Mouse (Mus musculus) liver, embryonic 16.5 days (tissue): ENCODE results near the gene Cdc25b. TPM values are rescaled to one million over a fixed set of nuclear protein-coding genes. Genes with fewer than 3 reads are reported as not detected.
"Not testable (repeated sequence)": the region's sequence is repeated elsewhere in the genome, so short reads cannot be mapped to it uniquely, and the experiment has no call there.

Source experiments
- ATAC-seq: fragments of 200-750 bp; cut with Nextera tagmentation; 2 replicates; pipeline ENCODE4 v1.8.0; 2017; ENCODE audit warnings: low read depth, mild to moderate bottlenecking, moderate number of reproducible peaks, moderate library complexity
- H3K27ac ChIP-seq: fragments of 300-500 bp; sonication (generic); 2 replicates; pipeline ENCODE4 v1.5.1; 2014; ENCODE audit warnings: mild to moderate bottlenecking, low read length
- H3K27me3 ChIP-seq: fragments of 300-500 bp; sonication (generic); 2 replicates; pipeline ENCODE4 v1.6.1; 2014; ENCODE audit warnings: low read depth, low read length, mixed read lengths; ENCODE audit not compliant: control insufficient read depth, insufficient read depth
- H3K36me3 ChIP-seq: fragments of 300-500 bp; sonication (generic); 2 replicates; pipeline ENCODE4 v1.6.1; 2014; ENCODE audit warnings: mild to moderate bottlenecking; ENCODE audit not compliant: control insufficient read depth, insufficient read depth
- H3K4me1 ChIP-seq: fragments of 300-500 bp; sonication (generic); 2 replicates; pipeline ENCODE4 v1.6.1; 2014; ENCODE audit warnings: low read depth, low read length, mixed read lengths; ENCODE audit not compliant: control insufficient read depth
- H3K4me2 ChIP-seq: fragments of 300-500 bp; sonication (generic); 2 replicates; pipeline ENCODE4 v1.6.1; 2014; ENCODE audit warnings: low read depth, low read length, mixed read lengths
- H3K4me3 ChIP-seq: fragments of 300-500 bp; sonication (generic); 2 replicates; pipeline ENCODE4 v1.5.1; 2014; ENCODE audit warnings: low read depth, mild to moderate bottlenecking, low read length
- H3K9ac ChIP-seq: fragments of 300-500 bp; sonication (generic); 2 replicates; pipeline ENCODE4 v1.6.1; 2014; ENCODE audit warnings: low read depth, low read length
- H3K9me3 ChIP-seq: fragments of 300-500 bp; sonication (generic); replicated peaks from 2 replicates; pipeline ENCODE4 v1.6.1; 2016; ENCODE audit warnings: low read length; ENCODE audit not compliant: control insufficient read depth
- WGBS: fragments of 180-500 bp; shearing (Covaris S2); extraction: QIAGEN DNeasy Blood & Tissue Kit; methylation state at CpG from one replicate; pipeline ENCODE4 v1.1.7; 2014; ENCODE audit not compliant: insufficient replicate concordance; 5-methylcytosine and 5-hydroxymethylcytosine counted together
- polyA plus RNA-seq: library from polyadenylated mRNA; unstranded; fragments of >200 nt; fragmentation: Nextera tagmentation; extraction: Ambion mirVana; gene quantifications from 2 replicates; pipeline ENCODE4 v1.2.1, GENCODE M21; 2015

Gene Cdc25b
- polyA plus RNA-seq, 1 experiment from 2014 or later, result 284 TPM

- Histone ChIP-seq H3K4me1 (peaks cover 39% of the 10 kb centered on the region), H3K9me3 (no peaks in the 10 kb centered on the region), H3K9ac (peak overlapping the region; percentile 54), H3K4me2 (peak overlapping the region; percentile 47), H3K27me3 (no peaks in the 10 kb centered on the region), H3K36me3 (no peaks in the 10 kb centered on the region), H3K27ac (peak overlapping the region; percentile 96), H3K4me3 (no peak overlapping the region)
- WGBS, result 35% methylated on average over 1 of the region's 1 CpGs
- peak; percentile 99 for ATAC-seq
Measured at GRCm38 (mm10) chr2:131223569-131223968, 36.8 kb downstream of the Cdc25b start.

GRCm38 (mm10) chr2:131225178-131225577 lies 38.4 kb downstream of the Cdc25b start:
- Histone ChIP-seq H3K9ac (no peak overlapping the region), H3K27me3 (no peaks in the 10 kb centered on the region), H3K36me3 (no peaks in the 10 kb centered on the region), H3K4me3 (no peak overlapping the region), H3K4me1 (peaks cover 39% of the 10 kb centered on the region), H3K9me3 (no peaks in the 10 kb centered on the region), H3K4me2 (no peak overlapping the region), H3K27ac (peak overlapping the region; percentile 43; the same call in 1 of the 2 replicates)
- no peak for ATAC-seq
- WGBS, result 90% methylated on average over 6 of the region's 6 CpGs

GRCm38 (mm10) chr2:131226669-131227068 lies 39.9 kb downstream of the Cdc25b start:
- not testable (repeated sequence) for H3K9me3 ChIP-seq, H3K4me3 ChIP-seq, H3K9ac ChIP-seq, H3K4me2 ChIP-seq, ATAC-seq, H3K36me3 ChIP-seq, H3K27ac ChIP-seq, H3K27me3 ChIP-seq
- WGBS, result 60% methylated on average over 2 of the region's 2 CpGs
- H3K4me1 ChIP-seq, result peaks cover 37% of the 10 kb centered on the region

- no peak overlapping the region for H3K9ac ChIP-seq
- peaks cover 35% of the 10 kb centered on the region for H3K4me1 ChIP-seq
- H3K27me3 ChIP-seq, result no peaks in the 10 kb centered on the region
- ATAC-seq, result no peak
- no peak overlapping the region for H3K4me2 ChIP-seq
- no peak overlapping the region for H3K27ac ChIP-seq
- 49% methylated on average over 3 of the region's 3 CpGs for WGBS
- no peak overlapping the region for H3K4me3 ChIP-seq
- no peaks in the 10 kb centered on the region for H3K9me3 ChIP-seq
- no peaks in the 10 kb centered on the region for H3K36me3 ChIP-seq
Measured at GRCm38 (mm10) chr2:131227243-131227642, 40.5 kb downstream of the Cdc25b start.

GRCm38 (mm10) chr2:131232558-131232957 lies 45.8 kb downstream of the Cdc25b start:
- H3K4me3 ChIP-seq, result no peak overlapping the region
- peaks cover 37% of the 10 kb centered on the region for H3K4me1 ChIP-seq
- H3K27ac ChIP-seq, result peak overlapping the region; percentile 77
- no peaks in the 10 kb centered on the region for H3K36me3 ChIP-seq
- H3K27me3 ChIP-seq, result no peaks in the 10 kb centered on the region
- H3K4me2 ChIP-seq, result peak overlapping the region; percentile 35
- ATAC-seq, result peak; percentile 54
- 77% methylated on average over 2 of the region's 2 CpGs for WGBS
- H3K9ac ChIP-seq, result no peak overlapping the region; the same call in 1 of the 2 replicates
- no peaks in the 10 kb centered on the region for H3K9me3 ChIP-seq

- ATAC-seq, result peak; percentile 99
- WGBS, result 14% methylated on average over 29 of the region's 29 CpGs
- Histone ChIP-seq H3K4me3 (peak within 1 kb of the TSS; percentile 68), H3K9me3 (no peaks in the 10 kb centered on the region), H3K36me3 (no peaks in the 10 kb centered on the region), H3K27ac (peak within 1 kb of the TSS; percentile 83), H3K4me1 (peaks cover 37% of the 10 kb centered on the region), H3K27me3 (no peaks in the 10 kb centered on the region), H3K4me2 (peak within 1 kb of the TSS; percentile 87), H3K9ac (peak within 1 kb of the TSS; percentile 77)
Measured at GRCm38 (mm10) chr2:131233307-131234126, 46.8 kb downstream of the Cdc25b start, which contains the start of gene Mavs. Gene Mavs, plus strand, starts transcription at chr2:131234063.

- ATAC-seq, result peak; percentile 30
- Histone ChIP-seq H3K27me3 (no peaks in the 10 kb centered on the region), H3K4me2 (peak overlapping the region; percentile 87), H3K27ac (peak overlapping the region; percentile 83), H3K36me3 (peaks cover 6% of the 10 kb centered on the region), H3K9me3 (no peaks in the 10 kb centered on the region), H3K4me3 (peak overlapping the region; percentile 68), H3K4me1 (peaks cover 37% of the 10 kb centered on the region), H3K9ac (peak overlapping the region; percentile 77)
- WGBS, result 8% methylated on average over 28 of the region's 28 CpGs
Measured at GRCm38 (mm10) chr2:131234127-131234650, 47.4 kb downstream of the Cdc25b start.

- peaks cover 37% of the 10 kb centered on the region for H3K4me1 ChIP-seq
- WGBS, result 35% methylated on average over 7 of the region's 7 CpGs
- H3K4me2 ChIP-seq, result peak overlapping the region; percentile 87
- peak overlapping the region; percentile 68 for H3K4me3 ChIP-seq
- H3K9ac ChIP-seq, result peak overlapping the region; percentile 77
- no peak for ATAC-seq
- peak overlapping the region; percentile 83 for H3K27ac ChIP-seq
- H3K36me3 ChIP-seq, result peaks cover 10% of the 10 kb centered on the region
- no peaks in the 10 kb centered on the region for H3K9me3 ChIP-seq
- no peaks in the 10 kb centered on the region for H3K27me3 ChIP-seq
Measured at GRCm38 (mm10) chr2:131234970-131235635, 48.4 kb downstream of the Cdc25b start.

- H3K9me3 ChIP-seq, result no peaks in the 10 kb centered on the region
- H3K27ac ChIP-seq, result 0 out of 2 replicates have a peak overlapping the region, but pooled peaks have one; percentile 18
- no peaks in the 10 kb centered on the region for H3K27me3 ChIP-seq
- H3K36me3 ChIP-seq, result peaks cover 68% of the 10 kb centered on the region
- no peak overlapping the region for H3K4me2 ChIP-seq
- ATAC-seq, result no peak
- H3K4me3 ChIP-seq, result no peak overlapping the region
- no peak overlapping the region for H3K9ac ChIP-seq
- peaks cover 20% of the 10 kb centered on the region for H3K4me1 ChIP-seq
Measured at GRCm38 (mm10) chr2:131242180-131242579, 55.4 kb downstream of the Cdc25b start.
